Mouse (Mus musculus) hindbrain, embryonic 12.5 days (tissue): ENCODE measurements at regions not wholly inside any gene's neighbourhood (a gene's known extent, or its start where the extent isn't known, plus 50 kb on each side); places are given as distances from the start of the nearest gene placed in this dataset.

Experiments used
- ATAC-seq: fragments of 200-750 bp; cut with Nextera tagmentation; 2 replicates; pipeline ENCODE4 v1.8.0; 2017; ENCODE audit warnings: moderate TSS enrichment; ENCODE audit not compliant: low FRiP score
- H3K27ac ChIP-seq: fragments of 300-500 bp; sonication (generic); 2 replicates; pipeline ENCODE4 v1.5.1; 2016; ENCODE audit warnings: mild to moderate bottlenecking
- H3K27me3 ChIP-seq: fragments of 300-500 bp; sonication (generic); 2 replicates; pipeline ENCODE4 v1.6.1; 2016; ENCODE audit warnings: mild to moderate bottlenecking
- H3K36me3 ChIP-seq: fragments of 300-500 bp; sonication (generic); 2 replicates; pipeline ENCODE4 v1.6.1; 2016; ENCODE audit warnings: mild to moderate bottlenecking
- H3K4me1 ChIP-seq: fragments of 300-500 bp; sonication (generic); 2 replicates; pipeline ENCODE4 v1.6.1; 2016
- H3K4me2 ChIP-seq: fragments of 300-500 bp; sonication (generic); replicated peaks from 2 replicates; pipeline ENCODE4 v1.6.1; 2016; ENCODE audit warnings: mild to moderate bottlenecking
- H3K4me3 ChIP-seq: fragments of 300-500 bp; sonication (generic); 2 replicates; pipeline ENCODE4 v1.5.1; 2016; ENCODE audit warnings: mild to moderate bottlenecking
- H3K9ac ChIP-seq: fragments of 300-500 bp; sonication (generic); 2 replicates; pipeline ENCODE4 v1.6.1; 2016; ENCODE audit warnings: mild to moderate bottlenecking, moderate library complexity
- H3K9me3 ChIP-seq: fragments of 300-500 bp; sonication (generic); replicated peaks from 2 replicates; pipeline ENCODE4 v1.6.1; 2016; ENCODE audit warnings: mild to moderate bottlenecking
- WGBS: fragments of 180-500 bp; shearing (Covaris S2); methylation state at CpG from one replicate; pipeline ENCODE4 v1.1.7; 2016; 5-methylcytosine and 5-hydroxymethylcytosine counted together

GRCm38 (mm10) chr13:45300610-45301009 is 88.9 kb upstream of the Mylip start:
- Histone ChIP-seq H3K27ac (no peak overlapping the region), H3K9me3 (no peaks in the 10 kb centered on the region), H3K36me3 (no peaks in the 10 kb centered on the region), H3K9ac (no peak overlapping the region), H3K4me1 (no peaks in the 10 kb centered on the region), H3K4me3 (no peak overlapping the region), H3K27me3 (no peaks in the 10 kb centered on the region), H3K4me2 (no peak overlapping the region)
- WGBS, result 90% methylated on average over 8 of the region's 8 CpGs
- ATAC-seq, result no peak

- Histone ChIP-seq H3K9ac (no peak overlapping the region), H3K9me3 (no peaks in the 10 kb centered on the region), H3K27me3 (no peaks in the 10 kb centered on the region), H3K4me2 (no peak overlapping the region), H3K4me1 (no peaks in the 10 kb centered on the region), H3K36me3 (no peaks in the 10 kb centered on the region), H3K4me3 (no peak overlapping the region), H3K27ac (no peak overlapping the region)
- no peak for ATAC-seq
- 81% methylated on average over 10 of the region's 10 CpGs for WGBS
Measured at GRCm38 (mm10) chr13:45301191-45301905, 88.2 kb upstream of the Mylip start.

GRCm38 (mm10) chr13:45302796-45303195 is 86.7 kb upstream of the Mylip start:
- ATAC-seq, result no peak
- no peaks in the 10 kb centered on the region for H3K4me1 ChIP-seq
- H3K27me3 ChIP-seq, result no peaks in the 10 kb centered on the region
- H3K9me3 ChIP-seq, result no peaks in the 10 kb centered on the region
- H3K4me3 ChIP-seq, result no peak overlapping the region
- no peak overlapping the region for H3K27ac ChIP-seq
- no peak overlapping the region for H3K4me2 ChIP-seq
- H3K36me3 ChIP-seq, result no peaks in the 10 kb centered on the region
- 70% methylated on average over 6 of the region's 6 CpGs for WGBS
- H3K9ac ChIP-seq, result no peak overlapping the region

GRCm38 (mm10) chr13:45306177-45306576 is 83.4 kb upstream of the Mylip start:
- Histone ChIP-seq H3K9me3 (no peaks in the 10 kb centered on the region), H3K36me3 (no peaks in the 10 kb centered on the region), H3K9ac (no peak overlapping the region), H3K4me3 (no peak overlapping the region), H3K27me3 (no peaks in the 10 kb centered on the region), H3K4me1 (no peaks in the 10 kb centered on the region), H3K27ac (no peak overlapping the region), H3K4me2 (no peak overlapping the region)
- WGBS, result 80% methylated on average over 5 of the region's 5 CpGs
- ATAC-seq, result no peak

GRCm38 (mm10) chr13:45307226-45307625 is 82.3 kb upstream of the Mylip start:
- no peaks in the 10 kb centered on the region for H3K4me1 ChIP-seq
- no peaks in the 10 kb centered on the region for H3K36me3 ChIP-seq
- no peak overlapping the region for H3K4me2 ChIP-seq
- no peak overlapping the region for H3K27ac ChIP-seq
- 93% methylated on average over 3 of the region's 3 CpGs for WGBS
- no peak overlapping the region for H3K4me3 ChIP-seq
- H3K9ac ChIP-seq, result no peak overlapping the region
- no peaks in the 10 kb centered on the region for H3K9me3 ChIP-seq
- no peaks in the 10 kb centered on the region for H3K27me3 ChIP-seq
- no peak for ATAC-seq

- H3K4me2 ChIP-seq, result no peak overlapping the region
- H3K9me3 ChIP-seq, result no peaks in the 10 kb centered on the region
- no peaks in the 10 kb centered on the region for H3K27me3 ChIP-seq
- H3K27ac ChIP-seq, result no peak overlapping the region
- H3K4me1 ChIP-seq, result no peaks in the 10 kb centered on the region
- ATAC-seq, result no peak
- H3K4me3 ChIP-seq, result no peak overlapping the region
- H3K9ac ChIP-seq, result no peak overlapping the region
- H3K36me3 ChIP-seq, result no peaks in the 10 kb centered on the region
- 78% methylated on average over 6 of the region's 6 CpGs for WGBS
Measured at GRCm38 (mm10) chr13:45319646-45320045, 69.9 kb upstream of the Mylip start.

- Histone ChIP-seq H3K36me3 (no peaks in the 10 kb centered on the region), H3K9me3 (no peaks in the 10 kb centered on the region), H3K4me2 (no peak overlapping the region), H3K27ac (no peak overlapping the region), H3K4me3 (no peak overlapping the region), H3K9ac (no peak overlapping the region), H3K4me1 (peaks cover 2% of the 10 kb centered on the region; the same call in 1 of the 2 replicates), H3K27me3 (no peaks in the 10 kb centered on the region)
- no peak for ATAC-seq
- 78% methylated on average over 7 of the region's 7 CpGs for WGBS
Measured at GRCm38 (mm10) chr13:45325736-45326293, 63.7 kb upstream of the Mylip start.

GRCm38 (mm10) chr13:45326751-45327150 is 62.8 kb upstream of the Mylip start:
- Histone ChIP-seq H3K27me3 (no peaks in the 10 kb centered on the region), H3K36me3 (no peaks in the 10 kb centered on the region), H3K9me3 (no peaks in the 10 kb centered on the region), H3K4me3 (no peak overlapping the region), H3K9ac (no peak overlapping the region), H3K27ac (no peak overlapping the region), H3K4me1 (peaks cover 2% of the 10 kb centered on the region; the same call in 1 of the 2 replicates), H3K4me2 (no peak overlapping the region)
- ATAC-seq, result no peak
- WGBS, result 97% methylated on average over 6 of the region's 6 CpGs

GRCm38 (mm10) chr13:45330561-45330960 is 59.0 kb upstream of the Mylip start:
- ATAC-seq, result no peak
- no peaks in the 10 kb centered on the region for H3K36me3 ChIP-seq
- H3K27ac ChIP-seq, result no peak overlapping the region
- no peak overlapping the region for H3K4me3 ChIP-seq
- 85% methylated on average over 8 of the region's 8 CpGs for WGBS
- no peaks in the 10 kb centered on the region for H3K27me3 ChIP-seq
- H3K9ac ChIP-seq, result no peak overlapping the region
- no peaks in the 10 kb centered on the region for H3K9me3 ChIP-seq
- H3K4me2 ChIP-seq, result no peak overlapping the region
- H3K4me1 ChIP-seq, result no peaks in the 10 kb centered on the region; the same call in 1 of the 2 replicates

GRCm38 (mm10) chr13:45332031-45332430 is 57.5 kb upstream of the Mylip start:
- 88% methylated on average over 3 of the region's 3 CpGs for WGBS
- H3K4me2 ChIP-seq, result no peak overlapping the region
- H3K4me3 ChIP-seq, result no peak overlapping the region
- H3K27ac ChIP-seq, result no peak overlapping the region
- H3K9ac ChIP-seq, result no peak overlapping the region
- no peaks in the 10 kb centered on the region for H3K4me1 ChIP-seq
- no peaks in the 10 kb centered on the region for H3K9me3 ChIP-seq
- no peaks in the 10 kb centered on the region for H3K27me3 ChIP-seq
- no peaks in the 10 kb centered on the region for H3K36me3 ChIP-seq
- ATAC-seq, result no peak

GRCm38 (mm10) chr13:45333634-45334033 is 55.9 kb upstream of the Mylip start:
- 79% methylated on average over 5 of the region's 5 CpGs for WGBS
- H3K27ac ChIP-seq, result no peak overlapping the region
- ATAC-seq, result no peak
- H3K4me1 ChIP-seq, result no peaks in the 10 kb centered on the region
- no peaks in the 10 kb centered on the region for H3K9me3 ChIP-seq
- H3K4me3 ChIP-seq, result no peak overlapping the region
- H3K9ac ChIP-seq, result no peak overlapping the region
- H3K4me2 ChIP-seq, result no peak overlapping the region
- H3K27me3 ChIP-seq, result no peaks in the 10 kb centered on the region
- no peaks in the 10 kb centered on the region for H3K36me3 ChIP-seq
